Mouse (Mus musculus): ENCODE results near the gene Olfr642. TPM values are rescaled to one million over a fixed set of nuclear protein-coding genes. Genes with fewer than 3 reads are reported as not detected.

Olfr642 gene
- not detected in 4 replicates for total RNA-seq (2023)

DNA sequence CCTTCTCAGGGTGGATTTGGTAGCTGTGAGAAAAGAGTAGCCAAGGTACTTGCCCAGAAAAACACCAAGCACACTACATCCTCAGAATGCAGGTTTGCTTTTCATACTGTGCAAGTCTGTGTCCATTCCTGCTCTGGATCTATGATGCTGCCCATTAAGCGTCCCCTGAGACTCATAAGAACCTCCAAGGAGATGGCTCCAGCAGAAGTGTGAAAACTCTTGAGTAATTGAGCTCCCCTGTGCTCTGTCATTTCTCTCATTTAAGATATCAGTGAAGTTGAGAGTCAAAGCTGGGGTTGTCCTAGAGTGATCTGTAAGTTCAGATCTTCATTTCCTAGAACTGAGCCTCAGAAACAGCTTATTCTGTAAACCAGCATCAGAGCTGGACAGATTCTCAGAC lies at the start of gene Olfr642:
Gene Olfr642, minus strand, starts transcription at position 101 of the 400 bp plus-strand sequence.

GRCm38 (mm10) chr7:104085365-104085764 lies 32.9 kb upstream of the Olfr642 start, which contains the start of gene Olfr645:
Olfr645 (minus strand) TSS chr7:104085465.

GRCm38 (mm10) chr7:104071769-104072168 lies 19.3 kb upstream of the Olfr642 start, which contains the start of gene Olfr644:
Olfr644 (minus strand) TSS chr7:104071869.

GRCm38 (mm10) chr7:104061345-104061744 lies 8.9 kb upstream of the Olfr642 start, which contains the start of gene 4930516K23Rik:
4930516K23Rik (minus strand) TSS chr7:104061445.

DNA sequence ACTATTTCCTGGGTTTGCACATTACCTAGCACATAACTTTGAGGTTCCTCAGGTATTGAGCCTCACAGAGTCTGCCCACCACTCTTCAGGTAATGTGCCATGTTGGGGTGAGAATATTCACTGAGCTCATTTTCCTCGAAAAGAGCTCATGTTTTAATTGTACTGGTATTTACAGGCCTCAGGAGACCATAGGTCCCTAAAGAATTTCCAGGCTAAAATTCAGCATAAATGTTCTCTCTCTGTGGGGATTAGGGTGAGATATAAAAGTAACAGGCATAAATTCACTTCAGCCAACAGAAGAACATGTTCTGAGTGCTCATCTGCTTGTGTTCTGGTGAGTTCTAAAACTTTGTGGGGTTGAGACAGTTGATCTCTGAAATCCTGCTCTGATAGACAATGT lies 17.3 kb downstream of the Olfr642 start, which contains the start of gene Olfr641:
Gene Olfr641, plus strand, starts transcription at position 301 of the 400 bp plus-strand sequence.

DNA sequence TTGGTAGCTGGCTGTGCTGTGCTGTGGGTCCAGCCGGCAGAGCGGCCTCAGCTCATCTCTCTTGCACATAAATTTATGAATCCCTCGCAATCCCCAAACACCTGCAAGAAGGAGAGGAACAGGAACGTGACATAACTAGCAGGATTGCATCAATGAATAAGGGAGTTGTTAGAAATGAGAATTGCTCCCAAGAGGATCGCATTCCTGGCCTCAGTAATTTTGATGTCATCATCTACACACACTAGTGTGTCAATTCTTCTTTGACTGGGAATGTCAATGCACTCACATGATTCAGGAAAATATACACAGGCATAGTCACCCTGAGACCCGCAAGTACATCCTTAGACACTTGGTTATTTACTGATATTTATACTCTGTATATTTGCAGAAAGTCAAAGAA lies 27.0 kb downstream of the Olfr642 start, which contains the start of gene Olfr640:
Gene Olfr640, minus strand, starts transcription at position 101 of the 400 bp plus-strand sequence.

GRCm38 (mm10) chr7:104017203-104017602 lies 35.3 kb downstream of the Olfr642 start, which contains the start of gene Olfr639:
Olfr639 (minus strand) TSS chr7:104017303.

GRCm38 (mm10) chr7:103998446-103998845 lies 54.0 kb downstream of the Olfr642 start, which contains the start of gene Olfr638:
Olfr638 (plus strand) TSS chr7:103998746.

Other genes starting within 250 kb of the Olfr642 start
- 4.4 to 21.0 TPM (median 14.7 TPM) in 4 replicates for gene Hbb-bt, start 238.7 kb downstream of the Olfr642 start, total RNA-seq (2023)
- 43.8 to 120 TPM (median 71.7 TPM) in 4 replicates for gene Hbb-bs, start 224.6 kb downstream of the Olfr642 start, total RNA-seq (2023)
- gene Hbb-bh2, start 212.1 kb downstream of the Olfr642 start, total RNA-seq (2023): not detected in 4 replicates
- not detected in 4 replicates for gene Hbb-bh1, start 209.5 kb downstream of the Olfr642 start, total RNA-seq (2023)
- gene Hbb-y, start 199.4 kb downstream of the Olfr642 start, total RNA-seq (2023): not detected in 4 replicates
- not detected in 4 replicates for gene Olfr66, start 166.4 kb downstream of the Olfr642 start, total RNA-seq (2023)
- gene Olfr64, start 158.2 kb downstream of the Olfr642 start, total RNA-seq (2023): not detected in 4 replicates
- gene Olfr65, start 149.2 kb downstream of the Olfr642 start, total RNA-seq (2023): not detected in 4 replicates
- gene Olfr631, start 123.8 kb downstream of the Olfr642 start, total RNA-seq (2023): not detected in 4 replicates
- gene Olfr632, start 118.3 kb downstream of the Olfr642 start, total RNA-seq (2023): not detected in 4 replicates
- not detected in 4 replicates for gene Olfr633, start 108.2 kb downstream of the Olfr642 start, total RNA-seq (2023)
- gene Olfr635, start 81.5 kb downstream of the Olfr642 start, total RNA-seq (2023): not detected in 4 replicates
- not detected in 4 replicates for gene Olfr638, start 53.9 kb downstream of the Olfr642 start, total RNA-seq (2023)
- 0.28 TPM in 1 of 4 replicates, not detected in the others for gene Olfr639, start 35.4 kb downstream of the Olfr642 start, total RNA-seq (2023)
- not detected in 4 replicates for gene Olfr640, start 27.1 kb downstream of the Olfr642 start, total RNA-seq (2023)
- gene Olfr641, start 17.2 kb downstream of the Olfr642 start, total RNA-seq (2023): not detected in 4 replicates
- not detected in 4 replicates for gene 4930516K23Rik, start 8.8 kb upstream of the Olfr642 start, total RNA-seq (2023)
- not detected in 4 replicates for gene Olfr644, start 19.2 kb upstream of the Olfr642 start, total RNA-seq (2023)
- gene Olfr645, start 32.8 kb upstream of the Olfr642 start, total RNA-seq (2023): not detected in 4 replicates
- gene Olfr646, start 52.2 kb upstream of the Olfr642 start, total RNA-seq (2023): 0.30 to 0.49 TPM (median 0.42 TPM) in 4 replicates
- not detected in 4 replicates for gene Ubqln5, start 77.2 kb upstream of the Olfr642 start, total RNA-seq (2023)
- gene Olfr643, start 84.7 kb upstream of the Olfr642 start, total RNA-seq (2023): not detected in 4 replicates
- gene Ubqln3, start 90.6 kb upstream of the Olfr642 start, total RNA-seq (2023): not detected in 4 replicates
- gene Ubqlnl, start 97.9 kb upstream of the Olfr642 start, total RNA-seq (2023): not detected in 4 replicates
- gene Olfm5, start 112.2 kb upstream of the Olfr642 start, total RNA-seq (2023): not detected in 4 replicates
- gene Olfr648, start 130.7 kb upstream of the Olfr642 start, total RNA-seq (2023): not detected in 4 replicates
- not detected in 4 replicates for gene Olfr649, start 143.3 kb upstream of the Olfr642 start, total RNA-seq (2023)
- 0.45 to 0.60 TPM (median 0.47 TPM) in 4 replicates for gene Trim6, start 166.1 kb upstream of the Olfr642 start, total RNA-seq (2023)
- gene Trim34a, start 191.8 kb upstream of the Olfr642 start, total RNA-seq (2023): 53.5 to 60.3 TPM (median 54.2 TPM) in 4 replicates
- gene Trim5, start 235.4 kb upstream of the Olfr642 start, total RNA-seq (2023): 23.2 to 27.2 TPM (median 25.2 TPM) in 4 replicates